Mouse (Mus musculus): ENCODE measurements around the gene Myo3b.

- TF ChIP-seq CTCF (IDR thresholded peaks at IDR 0.05; ENCODE audit: borderline replicate concordance, insufficient read depth, low read length) (no peak), POLR2A (IDR thresholded peaks at IDR 0.05; ENCODE audit: low read depth, low read length) (no peak)
Measured at GRCm38 (mm10) chr2:70065116-70065515, 26.2 kb downstream of the Myo3b start.

Measured in embryonic fibroblast, embryonic 13.5 days (primary cell).